Mouse (Mus musculus) cerebellum, adult 2 months (tissue): ENCODE results near the gene Mipep.

Experiments used
- CTCF ChIP-seq: fragments of 200-500 bp; IDR thresholded peaks from 2 replicates; pipeline ENCODE4 v1.5.1; 2011; ENCODE audit warnings: low read depth, mild to moderate bottlenecking, control low read depth, low read length, moderate library complexity, borderline replicate concordance; ENCODE audit not compliant: insufficient read depth
- POLR2A ChIP-seq: fragments of 200-500 bp; IDR thresholded peaks from 2 replicates; pipeline ENCODE4 v1.6.1; 2011; ENCODE audit warnings: low read length, control low read depth, borderline replicate concordance; ENCODE audit not compliant: insufficient read depth

DNA sequence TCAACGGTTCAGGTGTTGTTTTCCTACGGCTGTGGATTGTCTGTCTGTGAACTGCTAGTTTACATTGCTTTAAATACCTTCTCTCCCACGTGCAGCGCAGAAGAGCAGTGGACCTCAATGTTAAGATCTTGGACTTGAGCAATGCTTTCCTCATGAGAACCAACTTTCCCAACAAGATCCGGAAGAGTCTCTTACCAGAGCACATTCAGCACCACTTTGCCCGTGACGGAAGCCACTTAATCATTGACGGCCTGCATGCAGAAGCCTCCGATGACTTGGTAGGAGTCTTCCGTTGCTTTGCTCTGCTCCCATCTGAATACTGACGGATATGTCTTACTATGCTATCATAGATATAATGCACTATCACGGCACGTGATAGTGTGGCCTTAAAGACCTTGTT is 17.7 kb downstream of the Mipep start:
- no peak for TF ChIP-seq POLR2A
- no peak for TF ChIP-seq CTCF
